Mouse (Mus musculus) layer of hippocampus, adult 18-20 months (tissue): Measurements from ENCODE around the gene Wdr6. TPM values are rescaled to one million over a fixed set of nuclear protein-coding genes. Genes with fewer than 3 reads are reported as not detected.

Source experiments
- DNase-seq, 2 experiments: peaks; one replicate each; pipeline ENCODE4 v3.0.0; 2022; ENCODE audit warnings: low spot score in 2 of 2
- total RNA-seq, 2 experiments: library from RNA; stranded (reverse); gene quantifications; 2 replicates each; pipeline ENCODE4 v1.2.3; 2021

Gene Wdr6
- total RNA-seq, 2 experiments from 2014 or later: 112 to 123 TPM

- no peak for DNase-seq
Observed at GRCm38 (mm10) chr9:108573774-108574690, 4.5 kb downstream of the Wdr6 start.

GRCm38 (mm10) chr9:108572321-108572720, 6.2 kb downstream of the Wdr6 start:
- no peak for DNase-seq

- no peak for DNase-seq
Observed at GRCm38 (mm10) chr9:108571401-108571973, 7.1 kb downstream of the Wdr6 start.

- DNase-seq: peak; percentile 71 to 83
Observed at GRCm38 (mm10) chr9:108570207-108570896, 8.2 kb downstream of the Wdr6 start.

- peak; percentile 84 to 94 for DNase-seq
Observed at GRCm38 (mm10) chr9:108569381-108570206, 8.9 kb downstream of the Wdr6 start, which contains the start of gene Dalrd3. Gene Dalrd3 (plus strand): TSS chr9:108569886.

GRCm38 (mm10) chr9:108568511-108568921, 10.0 kb downstream of the Wdr6 start:
- DNase-seq: no peak

GRCm38 (mm10) chr9:108567931-108568419, 10.6 kb downstream of the Wdr6 start:
- no peak for DNase-seq

- DNase-seq: peak; percentile 94 to 97
Observed at GRCm38 (mm10) chr9:108566815-108567776, 11.4 kb downstream of the Wdr6 start, which contains the start of gene Ndufaf3. Gene Ndufaf3 (minus strand): TSS chr9:108567434.

- no peak for DNase-seq
Observed at GRCm38 (mm10) chr9:108565881-108566814, 12.4 kb downstream of the Wdr6 start.

- no peak for DNase-seq
Observed at GRCm38 (mm10) chr9:108564131-108564530, 14.4 kb downstream of the Wdr6 start.

- DNase-seq: no peak
Observed at GRCm38 (mm10) chr9:108563671-108564070, 14.9 kb downstream of the Wdr6 start.

- peak; percentile 91 to 96 for DNase-seq
Observed at GRCm38 (mm10) chr9:108560227-108560841, 18.2 kb downstream of the Wdr6 start, which contains the start of gene Impdh2. Gene Impdh2 (plus strand): TSS chr9:108560286.

- no peak for DNase-seq
Observed at GRCm38 (mm10) chr9:108559169-108559568, 19.4 kb downstream of the Wdr6 start.

- no peak for DNase-seq
Observed at GRCm38 (mm10) chr9:108546875-108547274, 31.7 kb downstream of the Wdr6 start.

GRCm38 (mm10) chr9:108545986-108546385, 32.6 kb downstream of the Wdr6 start:
- DNase-seq: no peak

- no peak for DNase-seq
Observed at GRCm38 (mm10) chr9:108540846-108541245, 37.7 kb downstream of the Wdr6 start.

GRCm38 (mm10) chr9:108531496-108531895, 47.0 kb downstream of the Wdr6 start:
- DNase-seq: no peak

GRCm38 (mm10) chr9:108530954-108531353, 47.6 kb downstream of the Wdr6 start:
- DNase-seq: no peak
